11 mouse cellular contexts compared by ENCODE assay signal in genomic region chr7:78483061-78483460, GRCm38 (mm10).
DNase-seq lines count a peak whose midpoint lies in the region; TF ChIP-seq lines count a peak whose summit lies in the region.
"Had no signal": no experiment of that assay in that cellular context is flagged by ENCODE, and none has a peak within 500 bp of the region (broad histone marks: within the 10 kb centered on the region; RNA-seq: fewer than 3 reads in every experiment).

No protein-coding gene starts in this region.

- intact Hi-C loops in heart, adult 2 months (cut with DNase I) = no loop called here
- intact Hi-C loops in heart, postnatal 25 days (cut with DNase I) = no loop called here
- intact Hi-C loops in heart, postnatal 36 days (cut with DNase I) = no loop called here

- no peak overlapping the region for H3K4me3 ChIP-seq in heart, adult 2 months
- H3K4me3 ChIP-seq: erythroblast, embryonic 14.5 days had no signal

- no peak overlapping the region for H3K9ac ChIP-seq in heart, adult 2 months (ENCODE audit: low read depth, low read length)

- no peak for TF ChIP-seq CTCF in heart, adult 2 months (IDR thresholded peaks at IDR 0.05)

- TF ChIP-seq POLR2A in heart, adult 2 months (IDR thresholded peaks at IDR 0.05; ENCODE audit: insufficient read depth, low read depth, low read length) = no peak

- no peaks in the 10 kb centered on the region for H3K36me3 ChIP-seq in heart, adult 2 months (ENCODE audit: control insufficient read depth, insufficient read depth, low read length)

- no peaks in the 10 kb centered on the region for H3K27me3 ChIP-seq in heart, adult 2 months (ENCODE audit: control insufficient read depth, insufficient read depth, low read length)
- H3K27me3 ChIP-seq: CH12.LX had no signal

- 53% methylated on average over 2 of the region's 2 CpGs for WGBS in heart, adult 2 months

- no peak for TF ChIP-seq EP300 in heart, adult 2 months (IDR thresholded peaks at IDR 0.05; ENCODE audit: insufficient read depth, low read depth, low read length)

- no peaks in the 10 kb centered on the region for H3K79me2 ChIP-seq in heart, adult 2 months (replicated peaks; ENCODE audit: control insufficient read depth, insufficient read depth, low read length)

- H3K4me1 ChIP-seq in heart, adult 2 months (ENCODE audit: control insufficient read depth, insufficient read depth, low read length) = no peaks in the 10 kb centered on the region

- no peak overlapping the region for H3K27ac ChIP-seq in heart, adult 2 months

- DNase-seq in heart, adult 2 months = peak; percentile 27 to 63
- no peak for DNase-seq in heart, postnatal 25 days (ENCODE audit: low spot score)
- DNase-seq in adrenal gland, adult 8-10 months = peak; percentile 37
- DNase-seq in cerebellum, adult 11 months = peak; percentile 58
- peak; percentile 22 to 32 for DNase-seq in heart, postnatal 36 days
- no peak for DNase-seq in left cerebral cortex, adult 11 months (ENCODE audit: low spot score)
- DNase-seq in B cell, adult 2 months = no peak
- DNase-seq in layer of hippocampus, postnatal 10 days (ENCODE audit: low spot score in 2 of 2) = no peak
- DNase-seq: layer of hippocampus, adult 9-11 months had no signal

Comparison
In these comparisons a context has a peak if more than half of its experiments do, and no peak if none do; other contexts are left out.
1. DNase-seq: peak in heart, adult 2 months (2 of 2), adrenal gland, adult 8-10 months (single experiment), cerebellum, adult 11 months (single experiment) and heart, postnatal 36 days (2 of 2); none in heart, postnatal 25 days (single experiment), left cerebral cortex, adult 11 months (single experiment), B cell, adult 2 months (0 of 2) and layer of hippocampus, postnatal 10 days (0 of 2).